Mouse (Mus musculus): ENCODE results near the gene Cnot8. TPM values are rescaled to one million over a fixed set of nuclear protein-coding genes. Genes with fewer than 3 reads are reported as not detected.

The Cnot8 gene
- polyA plus RNA-seq, 1 experiment: 58.1 TPM

GRCm38 (mm10) chr11:58123711-58124110, 19.8 kb downstream of the Cnot8 start:
- no peak overlapping the region for H3K27ac ChIP-seq (ENCODE audit: insufficient read depth, low read length)
- no peaks in the 10 kb centered on the region for H3K4me1 ChIP-seq (ENCODE audit: control insufficient read depth, insufficient read depth, low read length)
- TF ChIP-seq POLR2A (IDR thresholded peaks at IDR 0.05; ENCODE audit: low read depth, low read length) (no peak), CTCF (IDR thresholded peaks at IDR 0.05; ENCODE audit: borderline replicate concordance, insufficient read depth, low read length) (no peak)
- H3K4me3 ChIP-seq (ENCODE audit: insufficient read depth, low read length): no peak overlapping the region

- TF ChIP-seq CTCF (IDR thresholded peaks at IDR 0.05; ENCODE audit: borderline replicate concordance, insufficient read depth, low read length) (no peak), POLR2A (IDR thresholded peaks at IDR 0.05; ENCODE audit: low read depth, low read length) (no peak)
- no peak overlapping the region for H3K27ac ChIP-seq (ENCODE audit: insufficient read depth, low read length)
- no peaks in the 10 kb centered on the region for H3K4me1 ChIP-seq (ENCODE audit: control insufficient read depth, insufficient read depth, low read length)
- H3K4me3 ChIP-seq (ENCODE audit: insufficient read depth, low read length): no peak overlapping the region
These were observed 21.1 kb downstream of the Cnot8 start for GRCm38 (mm10) chr11:58125021-58125420.

DNA sequence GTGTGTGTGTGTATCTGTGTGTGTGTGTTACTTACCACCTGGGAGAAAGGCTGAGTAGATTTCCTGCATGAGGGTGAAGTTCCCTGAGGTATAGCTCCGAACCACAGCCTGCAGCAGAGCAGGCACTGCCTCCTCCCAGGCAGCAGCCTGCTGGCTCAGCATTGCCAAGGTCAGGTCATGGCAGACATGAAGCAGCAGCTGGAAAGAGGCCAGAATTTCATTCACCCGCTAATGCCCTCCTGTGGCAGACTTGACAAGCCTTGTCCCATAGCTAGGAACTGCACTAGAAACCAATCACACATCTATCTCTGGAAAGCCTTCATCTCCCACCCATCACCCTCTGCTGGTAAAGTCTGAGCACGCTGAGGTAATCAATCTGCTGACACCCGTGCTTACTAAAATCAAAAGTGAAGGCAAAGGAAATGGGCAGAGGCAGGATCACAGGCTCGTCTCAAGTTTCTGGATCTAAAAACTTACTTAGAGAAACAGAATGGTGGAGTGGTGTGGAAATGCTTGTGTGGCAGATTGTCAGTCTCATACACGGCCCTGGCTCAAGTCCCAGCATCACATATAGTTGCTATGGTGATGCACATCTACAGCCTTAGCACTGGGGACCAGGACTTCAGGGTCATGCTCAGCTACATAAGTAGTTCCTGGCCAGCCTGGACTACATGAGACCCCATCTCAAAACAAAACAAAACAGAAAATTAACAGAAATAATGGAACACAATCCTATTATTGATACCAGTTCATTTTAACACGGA, 22.6 kb downstream of the Cnot8 start:
- TF ChIP-seq CTCF (IDR thresholded peaks at IDR 0.05; ENCODE audit: borderline replicate concordance, insufficient read depth, low read length): no peak
- no peak for TF ChIP-seq POLR2A (IDR thresholded peaks at IDR 0.05; ENCODE audit: low read depth, low read length)
- Histone ChIP-seq H3K4me1 (ENCODE audit: control insufficient read depth, insufficient read depth, low read length) (no peaks in the 10 kb centered on the region), H3K27ac (ENCODE audit: insufficient read depth, low read length) (no peak overlapping the region), H3K4me3 (ENCODE audit: insufficient read depth, low read length) (no peak overlapping the region)

- TF ChIP-seq CTCF (IDR thresholded peaks at IDR 0.05; ENCODE audit: borderline replicate concordance, insufficient read depth, low read length) (no peak), POLR2A (IDR thresholded peaks at IDR 0.05; ENCODE audit: low read depth, low read length) (no peak)
- Histone ChIP-seq H3K4me3 (ENCODE audit: insufficient read depth, low read length) (no peak overlapping the region), H3K27ac (ENCODE audit: insufficient read depth, low read length) (no peak overlapping the region), H3K4me1 (ENCODE audit: control insufficient read depth, insufficient read depth, low read length) (no peaks in the 10 kb centered on the region)
These were observed 23.6 kb downstream of the Cnot8 start for GRCm38 (mm10) chr11:58127544-58127943.

GRCm38 (mm10) chr11:58129302-58129843, 25.4 kb downstream of the Cnot8 start:
- TF ChIP-seq CTCF (IDR thresholded peaks at IDR 0.05; ENCODE audit: borderline replicate concordance, insufficient read depth, low read length) (no peak), POLR2A (IDR thresholded peaks at IDR 0.05; ENCODE audit: low read depth, low read length) (no peak)
- H3K4me3 ChIP-seq (ENCODE audit: insufficient read depth, low read length): no peak overlapping the region

DNA sequence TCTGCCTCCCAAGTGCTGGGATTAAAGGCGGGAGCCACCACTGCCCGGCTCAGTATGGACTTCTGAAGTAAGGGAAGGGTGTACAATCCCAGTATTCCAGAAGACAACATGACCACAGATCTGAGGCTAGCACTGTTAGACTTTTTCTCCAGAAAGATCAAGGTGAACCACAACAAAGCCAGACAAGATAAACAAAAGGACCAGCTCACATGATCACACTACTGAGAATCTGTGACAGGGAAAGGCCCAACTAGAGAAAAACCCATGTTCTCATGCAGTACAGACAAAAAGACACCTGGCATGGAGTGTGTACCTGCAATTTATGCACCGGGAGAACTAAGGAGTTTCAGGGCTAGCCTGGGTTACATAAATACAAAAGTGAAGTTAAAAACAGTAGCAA, 28.1 kb downstream of the Cnot8 start:
- TF ChIP-seq CTCF (IDR thresholded peaks at IDR 0.05; ENCODE audit: borderline replicate concordance, insufficient read depth, low read length): no peak

More at GRCm38 (mm10) chr11:58129302-58129843, 25.4 kb downstream of the Cnot8 start:
- Histone ChIP-seq H3K27ac (ENCODE audit: insufficient read depth, low read length) (no peak overlapping the region), H3K4me1 (ENCODE audit: control insufficient read depth, insufficient read depth, low read length) (no peaks in the 10 kb centered on the region)

DNA sequence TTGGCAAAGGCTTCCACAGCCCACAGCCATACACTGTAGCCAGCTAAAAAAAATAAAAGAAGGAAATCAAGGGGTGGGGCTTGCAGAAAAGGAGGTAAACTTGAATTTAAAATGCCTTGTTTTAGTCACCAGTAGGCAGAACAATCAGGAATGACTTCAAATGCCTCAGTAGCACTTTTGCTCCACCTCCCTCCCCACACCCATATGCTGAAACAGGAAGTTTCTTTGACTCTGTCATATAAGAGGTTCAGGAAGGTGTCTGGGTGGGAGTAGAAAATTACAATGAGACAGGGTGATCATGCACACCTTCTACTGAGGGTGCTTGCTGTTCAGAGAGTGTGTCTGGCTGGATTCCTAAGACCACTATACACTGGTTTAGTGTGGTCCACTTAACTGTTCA, 30.9 kb downstream of the Cnot8 start:
- Histone ChIP-seq H3K27ac (ENCODE audit: insufficient read depth, low read length) (no peak overlapping the region), H3K4me1 (ENCODE audit: control insufficient read depth, insufficient read depth, low read length) (no peaks in the 10 kb centered on the region), H3K4me3 (ENCODE audit: insufficient read depth, low read length) (no peak overlapping the region)
- TF ChIP-seq POLR2A (IDR thresholded peaks at IDR 0.05; ENCODE audit: low read depth, low read length): no peak
- TF ChIP-seq CTCF (IDR thresholded peaks at IDR 0.05; ENCODE audit: borderline replicate concordance, insufficient read depth, low read length): no peak

More for the DNA sequence above, 28.1 kb downstream of the Cnot8 start:
- Histone ChIP-seq H3K4me3 (ENCODE audit: insufficient read depth, low read length) (no peak overlapping the region), H3K27ac (ENCODE audit: insufficient read depth, low read length) (no peak overlapping the region), H3K4me1 (ENCODE audit: control insufficient read depth, insufficient read depth, low read length) (no peaks in the 10 kb centered on the region)

GRCm38 (mm10) chr11:58135296-58135695, 31.3 kb downstream of the Cnot8 start:
- Histone ChIP-seq H3K4me1 (ENCODE audit: control insufficient read depth, insufficient read depth, low read length) (no peaks in the 10 kb centered on the region), H3K4me3 (ENCODE audit: insufficient read depth, low read length) (no peak overlapping the region), H3K27ac (ENCODE audit: insufficient read depth, low read length) (no peak overlapping the region)
- no peak for TF ChIP-seq POLR2A (IDR thresholded peaks at IDR 0.05; ENCODE audit: low read depth, low read length)

GRCm38 (mm10) chr11:58136677-58137076, 32.7 kb downstream of the Cnot8 start:
- TF ChIP-seq POLR2A (IDR thresholded peaks at IDR 0.05; ENCODE audit: low read depth, low read length) (no peak), CTCF (IDR thresholded peaks at IDR 0.05; ENCODE audit: borderline replicate concordance, insufficient read depth, low read length) (no peak)
- Histone ChIP-seq H3K27ac (ENCODE audit: insufficient read depth, low read length) (no peak overlapping the region), H3K4me3 (ENCODE audit: insufficient read depth, low read length) (no peak overlapping the region), H3K4me1 (ENCODE audit: control insufficient read depth, insufficient read depth, low read length) (no peaks in the 10 kb centered on the region)

GRCm38 (mm10) chr11:58138821-58139220, 34.9 kb downstream of the Cnot8 start:
- H3K27ac ChIP-seq (ENCODE audit: insufficient read depth, low read length): no peak overlapping the region
- H3K4me1 ChIP-seq (ENCODE audit: control insufficient read depth, insufficient read depth, low read length): no peaks in the 10 kb centered on the region
- TF ChIP-seq POLR2A (IDR thresholded peaks at IDR 0.05; ENCODE audit: low read depth, low read length) (no peak), CTCF (IDR thresholded peaks at IDR 0.05; ENCODE audit: borderline replicate concordance, insufficient read depth, low read length) (no peak)
- H3K4me3 ChIP-seq (ENCODE audit: insufficient read depth, low read length): no peak overlapping the region
